Mouse (Mus musculus) forebrain, embryonic 16.5 days (tissue): ENCODE results near the gene Pign. TPM values are rescaled to one million over a fixed set of nuclear protein-coding genes. Genes with fewer than 3 reads are reported as not detected.
A peak's percentile ranks its signal among the peaks of the same experiment; 100 is the strongest.

Experiments
- ATAC-seq: fragments of 200-750 bp; cut with Nextera tagmentation; 2 replicates; pipeline ENCODE4 v1.8.0; 2017; ENCODE audit warnings: mild to moderate bottlenecking, moderate library complexity
- H3K27ac ChIP-seq: fragments of 300-500 bp; sonication (generic); 2 replicates; pipeline ENCODE4 v1.5.1; 2014; ENCODE audit warnings: low read length, control low read depth
- H3K27me3 ChIP-seq: fragments of 300-500 bp; sonication (generic); replicated peaks from 2 replicates; pipeline ENCODE4 v1.6.1; 2014; ENCODE audit warnings: low read length; ENCODE audit not compliant: control insufficient read depth, insufficient read depth
- H3K36me3 ChIP-seq: fragments of 300-500 bp; sonication (generic); 2 replicates; pipeline ENCODE4 v1.6.1; 2014; ENCODE audit not compliant: control insufficient read depth, insufficient read depth
- H3K4me1 ChIP-seq: fragments of 300-500 bp; sonication (generic); replicated peaks from 2 replicates; pipeline ENCODE4 v1.6.1; 2014; ENCODE audit warnings: low read length; ENCODE audit not compliant: control insufficient read depth, insufficient read depth
- H3K4me2 ChIP-seq: fragments of 300-500 bp; sonication (generic); 2 replicates; pipeline ENCODE4 v1.6.1; 2014; ENCODE audit warnings: mild to moderate bottlenecking, low read length, control low read depth
- H3K4me3 ChIP-seq: fragments of 300-500 bp; sonication (generic); replicated peaks from 2 replicates; pipeline ENCODE4 v1.5.1; 2014; ENCODE audit warnings: mild to moderate bottlenecking, low read length, control low read depth
- H3K9ac ChIP-seq: fragments of 300-500 bp; sonication (generic); replicated peaks from 2 replicates; pipeline ENCODE4 v1.6.1; 2014; ENCODE audit warnings: low read depth, low read length, control low read depth
- H3K9me3 ChIP-seq: fragments of 300-500 bp; sonication (generic); 2 replicates; pipeline ENCODE4 v1.6.1; 2016; ENCODE audit warnings: low read length; ENCODE audit not compliant: control insufficient read depth
- WGBS: fragments of 180-500 bp; shearing (Covaris S2); extraction: QIAGEN DNeasy Blood & Tissue Kit; methylation state at CpG from one replicate; pipeline ENCODE4 v1.1.7; 2014; 5-methylcytosine and 5-hydroxymethylcytosine counted together
- polyA plus RNA-seq: library from polyadenylated mRNA; unstranded; fragments of >200 nt; fragmentation: Nextera tagmentation; extraction: Ambion mirVana; gene quantifications from 2 replicates; pipeline ENCODE4 v1.2.1, GENCODE M21; 2015

Gene Pign
- 9.8 and 12.1 TPM in 2 replicates for polyA plus RNA-seq

- H3K4me2 ChIP-seq = peak within 1 kb of the TSS; percentile 93
- H3K4me1 ChIP-seq = peaks cover 23% of the 10 kb centered on the region
- H3K27ac ChIP-seq = peak within 1 kb of the TSS; percentile 86
- H3K9ac ChIP-seq = peak within 1 kb of the TSS; percentile 91
- ATAC-seq = peak; percentile 97
- WGBS = under 1% methylated on average over 41 of the region's 41 CpGs
- H3K4me3 ChIP-seq = peak within 1 kb of the TSS; percentile 90
- H3K36me3 ChIP-seq = no peaks in the 10 kb centered on the region
- no peaks in the 10 kb centered on the region for H3K9me3 ChIP-seq
- no peaks in the 10 kb centered on the region for H3K27me3 ChIP-seq
Observed at GRCm38 (mm10) chr1:105663171-105663961, at the start of gene Pign, which contains the start of gene Relch. Pign (minus strand) TSS chr1:105663677. Relch (plus strand) TSS chr1:105663861.

GRCm38 (mm10) chr1:105712822-105713221, 49.3 kb upstream of the Pign start:
- peaks cover 7% of the 10 kb centered on the region; the same call in 1 of the 2 replicates for H3K36me3 ChIP-seq
- H3K4me1 ChIP-seq = no peaks in the 10 kb centered on the region
- H3K4me3 ChIP-seq = no peak overlapping the region
- H3K9me3 ChIP-seq = no peaks in the 10 kb centered on the region
- WGBS = 98% methylated on average over 2 of the region's 2 CpGs
- H3K27me3 ChIP-seq = no peaks in the 10 kb centered on the region
- H3K9ac ChIP-seq = no peak overlapping the region
- no peak overlapping the region for H3K4me2 ChIP-seq
- no peak for ATAC-seq
- H3K27ac ChIP-seq = no peak overlapping the region

- ATAC-seq = no peak
- Histone ChIP-seq H3K4me3 (no peak overlapping the region), H3K27ac (no peak overlapping the region), H3K27me3 (no peaks in the 10 kb centered on the region), H3K4me2 (no peak overlapping the region), H3K9me3 (no peaks in the 10 kb centered on the region), H3K9ac (no peak overlapping the region), H3K36me3 (peaks cover 7% of the 10 kb centered on the region; the same call in 1 of the 2 replicates), H3K4me1 (no peaks in the 10 kb centered on the region)
- 39% methylated on average over 1 of the region's 1 CpGs for WGBS
Observed at GRCm38 (mm10) chr1:105711227-105711626, 47.8 kb upstream of the Pign start.

DNA sequence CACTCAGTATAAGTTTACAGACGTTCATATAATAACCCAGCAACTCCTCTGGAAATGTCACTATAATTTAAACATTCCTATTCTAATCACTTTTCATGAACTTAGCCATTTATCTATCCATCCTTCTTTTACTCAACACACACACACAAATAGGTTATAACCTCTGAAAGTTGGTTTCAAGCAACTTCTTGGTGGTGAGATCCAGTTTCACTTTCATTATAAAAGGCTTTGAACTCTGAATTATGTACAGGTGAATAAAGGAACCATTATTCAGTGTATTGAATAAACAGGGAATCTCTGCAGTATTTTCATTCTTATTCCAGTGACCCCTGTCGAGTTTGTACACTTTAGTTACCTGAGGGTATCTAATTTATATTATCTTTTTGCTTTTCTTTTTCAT, 45.9 kb upstream of the Pign start:
- no peak overlapping the region for H3K4me2 ChIP-seq
- no peak overlapping the region for H3K9ac ChIP-seq
- no peak for ATAC-seq
- H3K27me3 ChIP-seq = no peaks in the 10 kb centered on the region
- WGBS = 77% methylated on average over 2 of the region's 2 CpGs
- no peak overlapping the region for H3K27ac ChIP-seq
- H3K4me3 ChIP-seq = no peak overlapping the region
- H3K4me1 ChIP-seq = no peaks in the 10 kb centered on the region
- peaks cover 9% of the 10 kb centered on the region; the same call in 1 of the 2 replicates for H3K36me3 ChIP-seq
- H3K9me3 ChIP-seq = no peaks in the 10 kb centered on the region

DNA sequence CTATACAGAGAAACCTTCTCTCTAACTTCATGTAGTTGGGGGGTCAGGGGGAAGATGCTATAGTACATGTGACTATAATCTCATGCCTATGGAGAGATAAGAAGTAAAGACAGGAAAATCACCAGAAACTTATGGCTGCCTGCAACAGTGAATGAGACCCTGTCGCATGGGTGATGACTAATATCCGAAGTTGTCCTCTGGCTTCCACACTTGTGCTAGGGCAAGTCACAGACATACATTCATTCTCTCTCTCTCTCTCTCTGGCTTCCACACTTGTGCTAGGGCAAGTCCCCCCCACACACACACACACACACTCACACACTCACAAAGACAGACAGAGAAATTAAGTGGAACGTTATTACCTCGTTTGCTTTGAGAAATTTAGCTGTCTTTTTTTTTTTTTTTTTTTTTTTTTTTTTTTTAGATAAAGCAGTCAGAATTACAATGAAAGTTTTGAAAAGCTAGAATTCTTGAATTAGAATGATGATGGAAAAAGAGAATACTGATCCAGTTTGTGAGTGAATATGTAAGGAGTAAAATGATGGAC, 37.6 kb upstream of the Pign start:
- H3K4me1 ChIP-seq = no peaks in the 10 kb centered on the region
- H3K4me3 ChIP-seq = no peak overlapping the region
- H3K27me3 ChIP-seq = no peaks in the 10 kb centered on the region
- H3K9me3 ChIP-seq = no peaks in the 10 kb centered on the region
- H3K27ac ChIP-seq = no peak overlapping the region
- H3K36me3 ChIP-seq = peaks cover 7% of the 10 kb centered on the region
- ATAC-seq = no peak
- no peak overlapping the region for H3K4me2 ChIP-seq
- 80% methylated on average over 4 of the region's 4 CpGs for WGBS
- H3K9ac ChIP-seq = no peak overlapping the region

- Histone ChIP-seq H3K36me3 (peaks cover 7% of the 10 kb centered on the region), H3K9me3 (no peaks in the 10 kb centered on the region), H3K4me3 (no peak overlapping the region), H3K9ac (no peak overlapping the region), H3K27ac (no peak overlapping the region), H3K4me2 (no peak overlapping the region), H3K27me3 (no peaks in the 10 kb centered on the region), H3K4me1 (no peaks in the 10 kb centered on the region)
- 92% methylated on average over 2 of the region's 2 CpGs for WGBS
- ATAC-seq = no peak
Observed at GRCm38 (mm10) chr1:105695581-105695980, 32.1 kb upstream of the Pign start.

- no peak for ATAC-seq
- H3K9ac ChIP-seq = no peak overlapping the region
- no peaks in the 10 kb centered on the region for H3K9me3 ChIP-seq
- H3K4me1 ChIP-seq = no peaks in the 10 kb centered on the region
- no peak overlapping the region for H3K27ac ChIP-seq
- 84% methylated on average over 3 of the region's 3 CpGs for WGBS
- H3K36me3 ChIP-seq = no peaks in the 10 kb centered on the region
- no peak overlapping the region for H3K4me2 ChIP-seq
- H3K27me3 ChIP-seq = no peaks in the 10 kb centered on the region
- no peak overlapping the region for H3K4me3 ChIP-seq
Observed at GRCm38 (mm10) chr1:105685501-105685900, 22.0 kb upstream of the Pign start.

DNA sequence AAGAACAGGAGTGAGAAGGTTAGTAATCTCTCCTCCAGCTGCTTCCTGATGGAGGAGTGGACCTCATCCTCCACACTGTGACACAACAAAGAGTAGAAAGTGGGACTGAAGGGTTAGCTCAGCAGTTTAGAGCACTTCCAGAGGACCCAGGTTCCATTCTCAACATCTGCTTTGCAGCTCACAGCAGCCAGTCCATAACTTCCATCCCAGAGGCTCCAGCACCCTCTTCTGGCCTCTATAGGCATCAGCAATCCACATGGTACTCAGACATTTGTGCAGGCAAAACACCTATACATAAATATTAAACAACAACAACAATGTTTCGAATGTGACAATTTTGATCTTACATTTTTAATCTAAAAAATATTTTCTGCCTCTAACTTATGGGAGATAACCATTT, 17.1 kb upstream of the Pign start:
- no peak overlapping the region for H3K9ac ChIP-seq
- H3K9me3 ChIP-seq = no peaks in the 10 kb centered on the region
- WGBS = 85% methylated on average over 1 of the region's 1 CpGs
- no peaks in the 10 kb centered on the region for H3K27me3 ChIP-seq
- ATAC-seq = no peak; the same call in 1 of the 2 replicates
- H3K4me1 ChIP-seq = no peaks in the 10 kb centered on the region
- no peak overlapping the region for H3K27ac ChIP-seq
- no peaks in the 10 kb centered on the region for H3K36me3 ChIP-seq
- no peak overlapping the region for H3K4me3 ChIP-seq
- H3K4me2 ChIP-seq = no peak overlapping the region

DNA sequence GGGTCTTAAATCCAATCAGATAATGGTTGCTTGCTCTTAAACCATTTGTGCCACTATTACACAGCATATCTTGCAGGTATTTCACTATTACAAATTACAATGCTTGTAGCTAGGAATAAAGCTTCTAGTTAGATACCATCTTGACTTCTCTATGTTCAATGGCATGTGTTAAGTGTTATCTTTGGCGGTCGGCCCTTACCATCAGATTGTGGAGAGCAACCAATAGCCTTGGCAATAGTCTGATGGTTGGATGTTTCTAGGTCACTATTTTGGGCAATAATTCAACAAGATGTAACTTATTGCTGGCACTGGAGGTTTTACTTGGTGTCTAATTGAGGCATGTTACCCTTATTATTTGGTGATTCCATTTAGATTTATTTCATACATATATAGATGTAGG, 11.3 kb upstream of the Pign start:
- 98% methylated on average over 2 of the region's 2 CpGs for WGBS
- no peak overlapping the region for H3K27ac ChIP-seq
- H3K4me3 ChIP-seq = no peak overlapping the region
- no peaks in the 10 kb centered on the region for H3K36me3 ChIP-seq
- H3K27me3 ChIP-seq = no peaks in the 10 kb centered on the region
- no peak overlapping the region for H3K9ac ChIP-seq
- no peaks in the 10 kb centered on the region for H3K9me3 ChIP-seq
- no peaks in the 10 kb centered on the region for H3K4me1 ChIP-seq
- no peak overlapping the region for H3K4me2 ChIP-seq
- no peak for ATAC-seq
